Mouse (Mus musculus): ENCODE data around the gene Opa3.
A peak's percentile ranks its signal among the peaks of the same experiment; 100 is the strongest.

The Opa3 gene

GRCm38 (mm10) chr7:19276253-19276652 is 48.1 kb downstream of the Opa3 start:
- no peak for DNase-seq (ENCODE audit: extremely low read depth, insufficient read length, low spot score)

DNA sequence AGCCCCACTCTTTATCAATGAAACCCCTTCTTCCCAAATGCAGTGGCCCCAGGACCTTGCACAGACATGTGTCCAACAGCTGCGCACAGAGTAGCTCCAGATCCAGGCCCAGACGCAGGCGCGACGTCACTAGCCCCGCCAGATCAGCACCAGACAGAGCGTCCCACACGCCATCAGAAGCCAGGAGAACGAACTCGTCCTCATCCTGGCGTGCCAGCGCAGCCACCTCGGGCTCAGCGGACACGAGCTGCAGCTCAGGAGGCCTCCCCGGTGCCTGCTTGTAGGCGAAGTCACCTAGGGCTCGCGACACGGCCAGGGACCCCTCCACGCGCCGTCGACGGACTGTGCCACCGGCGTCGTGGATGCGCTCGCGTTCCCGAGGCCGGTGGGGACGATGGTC is 50.9 kb downstream of the Opa3 start:
- DNase-seq (ENCODE audit: extremely low read depth, insufficient read length, low spot score), result no peak

GRCm38 (mm10) chr7:19279581-19280114 is 51.5 kb downstream of the Opa3 start, which contains the start of gene Ppm1n:
Ppm1n (minus strand) TSS chr7:19280064.
- no peak for DNase-seq (ENCODE audit: extremely low read depth, insufficient read length, low spot score)

DNA sequence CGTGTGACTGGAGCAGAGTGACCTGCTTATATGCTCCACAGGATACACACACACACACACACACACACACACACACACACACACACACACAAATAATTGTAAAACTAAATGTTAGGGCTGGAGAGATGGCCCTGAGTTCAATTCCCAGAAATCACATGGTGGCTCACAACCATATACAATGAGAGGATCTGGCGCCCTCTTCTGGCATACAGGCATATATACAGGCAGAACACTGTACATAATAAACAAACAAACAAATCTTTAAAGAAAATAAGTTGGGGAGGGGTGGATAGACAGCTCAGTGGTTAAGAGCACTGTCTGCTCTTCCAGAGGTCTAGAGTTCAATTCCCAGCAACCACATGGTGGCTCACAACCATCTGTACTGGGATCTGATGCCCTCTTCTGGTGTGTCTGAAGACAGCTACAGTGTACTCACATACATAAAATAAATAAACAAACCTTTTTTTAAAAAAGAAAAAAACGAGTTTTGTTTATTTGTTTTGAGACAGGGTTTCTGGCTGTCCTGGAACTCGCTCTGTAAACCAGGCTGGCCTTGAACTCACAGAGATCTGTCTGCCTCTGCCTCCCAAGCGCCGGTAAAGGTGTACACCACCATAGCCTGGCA is 53.7 kb downstream of the Opa3 start:
- DNase-seq (ENCODE audit: extremely low read depth, insufficient read length, low spot score), result peak; percentile 46

DNA sequence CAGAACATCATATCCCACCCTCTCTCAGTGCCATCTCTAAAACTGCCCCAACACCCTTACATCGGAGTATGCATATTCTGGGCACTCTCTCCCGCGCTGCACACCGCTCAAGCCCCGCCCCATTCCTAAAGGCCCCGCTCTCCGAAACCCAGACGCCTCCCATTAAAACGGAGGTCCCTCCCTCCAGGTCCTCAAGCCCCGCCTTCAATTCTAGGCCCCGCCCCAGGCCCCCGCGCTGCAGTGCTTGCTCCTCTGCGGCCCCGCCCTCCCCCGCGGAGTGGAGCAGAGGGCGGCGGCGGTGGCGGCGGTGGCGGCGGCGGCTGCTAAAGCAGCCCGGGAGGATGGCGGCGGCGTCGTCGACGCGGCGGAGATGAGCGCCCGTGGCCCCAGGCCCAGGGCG is 54.3 kb downstream of the Opa3 start, which contains the start of gene Rtn2:
Gene Rtn2, plus strand, starts transcription at position 240 of the 400 bp plus-strand sequence.
- peak; percentile 89 for DNase-seq (ENCODE audit: extremely low read depth, insufficient read length, low spot score)

- peak; percentile 77 for DNase-seq (ENCODE audit: extremely low read depth, insufficient read length, low spot score)
Observed at GRCm38 (mm10) chr7:19282791-19283405, 54.8 kb downstream of the Opa3 start.

GRCm38 (mm10) chr7:19283406-19283804 is 55.3 kb downstream of the Opa3 start:
- no peak for DNase-seq (ENCODE audit: extremely low read depth, insufficient read length, low spot score)

- no peak for DNase-seq (ENCODE audit: extremely low read depth, insufficient read length, low spot score)
Observed at GRCm38 (mm10) chr7:19284763-19285162, 56.6 kb downstream of the Opa3 start.

DNA sequence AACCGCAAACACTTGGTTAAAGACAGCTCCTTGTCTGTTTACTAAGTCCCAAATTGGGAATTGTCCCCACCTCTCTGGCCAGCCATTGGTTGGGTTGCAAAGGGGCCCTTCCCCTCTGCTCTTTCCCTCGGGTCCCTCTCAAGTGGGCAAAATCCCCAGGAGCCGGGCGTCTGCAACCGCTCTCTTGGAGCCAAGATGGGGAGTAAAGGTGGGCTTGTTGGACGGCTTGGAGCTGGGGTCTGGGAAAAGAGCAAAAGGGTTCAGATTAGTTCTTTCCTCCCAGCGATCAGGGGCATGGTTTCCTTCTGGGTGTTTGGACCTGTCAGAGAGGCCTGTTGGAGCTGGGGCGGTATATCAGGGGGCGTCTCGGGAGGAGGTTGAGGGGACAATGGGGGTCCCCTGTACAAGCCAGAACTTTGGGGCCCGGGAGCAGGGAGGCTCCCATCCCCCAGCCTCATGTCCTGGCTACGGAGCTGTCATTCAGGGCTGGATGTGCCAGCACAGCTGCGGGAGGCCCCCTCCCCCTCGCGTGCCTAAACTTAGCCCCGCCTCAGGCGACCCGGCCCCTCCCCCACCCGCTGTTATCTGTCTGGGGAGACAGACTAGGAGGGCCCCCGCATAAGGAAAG is 62.9 kb downstream of the Opa3 start:
- DNase-seq (ENCODE audit: extremely low read depth, insufficient read length, low spot score), result no peak

- DNase-seq (ENCODE audit: extremely low read depth, insufficient read length, low spot score), result peak; percentile 85
Observed at GRCm38 (mm10) chr7:19295503-19296185, 67.5 kb downstream of the Opa3 start.

- DNase-seq (ENCODE audit: extremely low read depth, insufficient read length, low spot score), result no peak
Observed at GRCm38 (mm10) chr7:19297034-19297433, 68.9 kb downstream of the Opa3 start.

- DNase-seq (ENCODE audit: extremely low read depth, insufficient read length, low spot score), result no peak
Observed at GRCm38 (mm10) chr7:19297794-19298193, 69.7 kb downstream of the Opa3 start.

- no peak for DNase-seq (ENCODE audit: extremely low read depth, insufficient read length, low spot score)
Observed at GRCm38 (mm10) chr7:19299194-19299593, 71.1 kb downstream of the Opa3 start.

DNA sequence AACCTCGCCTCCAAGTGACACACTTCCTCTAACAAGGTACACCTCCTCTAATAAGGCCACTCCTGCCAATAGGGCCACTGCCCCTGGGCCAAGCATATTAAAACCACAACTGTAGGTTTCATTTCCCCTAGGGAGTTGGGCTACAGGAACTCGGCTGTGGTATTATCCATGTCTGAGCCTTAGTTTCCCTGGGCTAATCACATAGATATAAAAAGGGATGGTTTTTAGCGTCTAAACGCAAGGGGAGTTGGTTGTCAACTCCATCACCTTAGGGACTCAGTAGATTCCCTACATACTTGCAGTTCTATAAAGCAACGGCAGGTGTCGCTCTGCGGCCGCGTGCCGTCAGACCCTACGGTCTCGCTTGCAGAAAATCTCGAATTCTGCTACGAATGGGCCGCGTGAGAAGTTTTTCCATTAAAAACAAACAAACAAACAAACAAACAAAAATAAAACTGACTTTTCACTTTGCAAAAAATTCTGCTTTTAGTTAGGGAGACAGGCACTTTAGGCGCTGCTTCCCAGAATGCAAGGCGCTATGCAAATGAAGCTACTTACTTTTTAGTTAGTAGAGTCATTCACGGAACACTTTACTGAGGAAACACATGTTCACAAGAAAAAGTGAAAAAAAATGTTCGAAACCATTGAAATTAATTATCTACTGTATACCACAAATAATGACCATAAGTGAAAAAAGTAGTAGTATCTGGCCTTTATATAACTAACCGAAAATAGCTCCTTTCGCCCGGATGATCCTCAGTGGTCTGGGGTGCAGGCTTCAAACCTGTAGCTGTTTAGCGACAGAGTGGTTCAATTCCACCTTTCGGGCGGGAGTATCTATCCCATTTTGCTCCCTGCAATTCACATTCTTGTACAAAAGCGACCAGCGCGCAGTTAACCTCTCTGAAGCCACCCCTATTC is 72.6 kb downstream of the Opa3 start:
- peak; percentile 68 for DNase-seq (ENCODE audit: extremely low read depth, insufficient read length, low spot score)

- no peak for DNase-seq (ENCODE audit: extremely low read depth, insufficient read length, low spot score)
Observed at GRCm38 (mm10) chr7:19301461-19302263, 73.5 kb downstream of the Opa3 start.

DNA sequence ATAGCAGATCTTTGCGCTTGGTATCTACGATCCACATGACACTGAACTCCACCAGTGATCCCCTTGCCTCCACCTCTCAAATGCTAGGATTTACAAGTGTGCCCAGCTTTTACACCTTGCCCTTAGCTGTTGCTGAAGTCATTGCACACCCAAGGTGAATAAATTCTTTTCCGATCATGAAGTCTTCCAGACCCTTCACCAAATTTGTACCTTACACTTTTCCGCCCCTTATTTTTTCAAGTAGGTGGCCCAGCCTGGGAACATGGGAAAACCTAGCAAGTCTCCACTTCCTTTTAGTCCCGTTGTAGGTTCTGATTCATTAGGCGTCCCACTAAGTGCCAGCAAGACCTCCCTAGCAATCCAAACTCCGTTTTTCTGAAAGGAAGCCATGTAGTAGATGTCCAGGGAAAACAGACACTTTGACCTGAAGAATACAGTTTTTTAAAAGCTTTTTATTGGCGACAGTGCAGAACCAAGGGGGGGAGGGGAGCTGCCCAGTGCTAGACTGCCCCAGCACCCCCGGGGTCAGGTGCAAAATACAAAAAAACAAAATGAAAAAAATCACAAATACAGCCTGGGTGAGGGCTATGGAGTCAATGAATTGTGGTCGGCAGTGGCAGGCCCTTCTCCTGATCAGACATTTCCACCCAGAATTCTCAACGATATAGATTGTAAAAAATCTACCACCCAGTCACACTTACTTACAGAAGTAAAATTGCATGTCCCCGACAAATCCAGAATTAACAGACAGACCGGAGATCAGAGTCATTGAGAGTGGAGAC is 74.3 kb downstream of the Opa3 start:
- DNase-seq (ENCODE audit: extremely low read depth, insufficient read length, low spot score), result no peak

GRCm38 (mm10) chr7:19303046-19303305 is 74.8 kb downstream of the Opa3 start:
- DNase-seq (ENCODE audit: extremely low read depth, insufficient read length, low spot score), result no peak

DNA sequence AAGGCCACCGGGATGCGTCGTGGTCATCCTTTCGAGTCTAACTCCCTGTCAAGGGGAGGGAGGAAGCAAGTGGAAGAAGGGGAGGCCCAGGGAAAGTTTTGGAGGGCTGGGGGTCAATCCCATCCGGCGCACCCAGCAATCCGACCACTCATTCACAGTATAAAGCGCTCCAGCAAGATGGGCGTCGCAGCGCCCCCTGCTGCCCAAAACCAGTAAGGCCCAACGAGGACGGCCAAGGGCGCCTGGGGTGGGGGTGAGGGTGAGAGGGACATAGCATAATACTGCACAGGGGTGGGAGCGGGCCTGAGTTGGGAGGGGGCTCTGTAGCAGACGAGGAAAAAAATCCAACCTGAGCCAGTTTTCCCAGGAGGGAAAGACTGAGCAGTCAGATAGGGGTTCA is 75.6 kb downstream of the Opa3 start:
- DNase-seq (ENCODE audit: extremely low read depth, insufficient read length, low spot score), result peak; percentile 71

Data from 3134 (cell line).